Mouse (Mus musculus) ES-Bruce4 (cell line): ENCODE results near the gene Pagr1a.

Source experiments
- CTCF ChIP-seq: IDR thresholded peaks from one replicate; pipeline ENCODE4 v1.8.1; 2011; ENCODE audit warnings: low read depth, low read length
- POLR2A ChIP-seq: IDR thresholded peaks from one replicate; pipeline ENCODE4 v1.8.1; 2011; ENCODE audit warnings: low read length; ENCODE audit not compliant: insufficient read depth

GRCm38 (mm10) chr7:127016486-127016938, 640 bp downstream of the Pagr1a start:
- no peak for TF ChIP-seq POLR2A
- TF ChIP-seq CTCF: no peak
